Mouse (Mus musculus) WW6 (cell line): ENCODE results near the gene Svbp.
A peak's percentile ranks its signal among the peaks of the same experiment; 100 is the strongest.

Source experiments
- DNase-seq: peaks from one replicate; pipeline ENCODE4 v3.0.0-alpha.2; 2013; ENCODE audit warnings: low read depth, low spot score

The Svbp gene

GRCm38 (mm10) chr4:119194909-119195581 is at the start of gene Svbp:
TSS of gene Svbp (plus strand) at chr4:119195306.
- DNase-seq = no peak

- no peak for DNase-seq
Measured at GRCm38 (mm10) chr4:119146816-119147215, 48.3 kb upstream of the Svbp start.

GRCm38 (mm10) chr4:119147347-119147746 is 47.8 kb upstream of the Svbp start:
- DNase-seq = no peak

- no peak for DNase-seq
Measured at GRCm38 (mm10) chr4:119148741-119149140, 46.4 kb upstream of the Svbp start.

GRCm38 (mm10) chr4:119157186-119157585 is 37.9 kb upstream of the Svbp start:
- DNase-seq = no peak

GRCm38 (mm10) chr4:119157891-119158290 is 37.2 kb upstream of the Svbp start:
- no peak for DNase-seq

- no peak for DNase-seq
Measured at GRCm38 (mm10) chr4:119161358-119161757, 33.7 kb upstream of the Svbp start.

GRCm38 (mm10) chr4:119162990-119163389 is 32.1 kb upstream of the Svbp start:
- DNase-seq = no peak

GRCm38 (mm10) chr4:119165916-119166315 is 29.2 kb upstream of the Svbp start:
- DNase-seq = no peak

GRCm38 (mm10) chr4:119167068-119167467 is 28.0 kb upstream of the Svbp start:
- no peak for DNase-seq

GRCm38 (mm10) chr4:119167663-119168062 is 27.4 kb upstream of the Svbp start:
- DNase-seq = peak; percentile 38

GRCm38 (mm10) chr4:119172919-119173650 is 22.0 kb upstream of the Svbp start:
- no peak for DNase-seq

- peak; percentile 81 for DNase-seq
Measured at GRCm38 (mm10) chr4:119173851-119174453, 21.2 kb upstream of the Svbp start, which contains the start of gene Zfp691. TSS of gene Zfp691 (minus strand) at chr4:119174195.

- DNase-seq = no peak
Measured at GRCm38 (mm10) chr4:119177702-119178101, 17.4 kb upstream of the Svbp start.

GRCm38 (mm10) chr4:119178331-119178730 is 16.8 kb upstream of the Svbp start:
- no peak for DNase-seq

GRCm38 (mm10) chr4:119180133-119180707 is 14.9 kb upstream of the Svbp start:
- no peak for DNase-seq

- DNase-seq = no peak
Measured at GRCm38 (mm10) chr4:119181456-119181855, 13.7 kb upstream of the Svbp start.

- DNase-seq = no peak
Measured at GRCm38 (mm10) chr4:119183525-119183924, 11.6 kb upstream of the Svbp start.

- no peak for DNase-seq
Measured at GRCm38 (mm10) chr4:119185771-119186170, 9.3 kb upstream of the Svbp start.

GRCm38 (mm10) chr4:119188060-119188785 is 6.9 kb upstream of the Svbp start:
- DNase-seq = no peak

- no peak for DNase-seq
Measured at GRCm38 (mm10) chr4:119189392-119189791, 5.7 kb upstream of the Svbp start.

GRCm38 (mm10) chr4:119189864-119190263 is 5.2 kb upstream of the Svbp start, which contains the start of gene Ermap:
TSS of gene Ermap (minus strand) at chr4:119190011.
- DNase-seq = no peak
